Mouse (Mus musculus): ENCODE measurements around the gene Dynll1.

The Dynll1 gene

DNA sequence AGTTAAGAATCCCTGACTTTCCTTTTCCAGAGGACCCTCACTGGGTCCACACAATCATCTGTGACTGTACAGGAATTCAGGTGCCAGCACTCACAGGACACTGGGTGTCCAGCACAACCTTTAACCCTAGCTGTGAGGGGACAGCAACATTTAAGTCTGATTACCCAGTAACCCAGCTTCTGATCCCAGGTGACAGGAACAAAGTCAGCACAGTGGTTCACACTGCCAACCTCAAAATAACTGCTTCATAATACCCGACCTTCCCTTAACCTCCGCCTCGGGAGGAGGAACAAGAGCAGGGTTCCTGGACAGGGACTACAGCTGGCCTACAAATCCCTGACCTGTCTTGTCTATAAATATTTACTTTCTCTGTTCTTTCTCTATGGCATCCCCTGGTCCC lies 32.5 kb downstream of the Dynll1 start:
- in situ Hi-C loops (cut with MboI, MseI), result no loop called here

DNA sequence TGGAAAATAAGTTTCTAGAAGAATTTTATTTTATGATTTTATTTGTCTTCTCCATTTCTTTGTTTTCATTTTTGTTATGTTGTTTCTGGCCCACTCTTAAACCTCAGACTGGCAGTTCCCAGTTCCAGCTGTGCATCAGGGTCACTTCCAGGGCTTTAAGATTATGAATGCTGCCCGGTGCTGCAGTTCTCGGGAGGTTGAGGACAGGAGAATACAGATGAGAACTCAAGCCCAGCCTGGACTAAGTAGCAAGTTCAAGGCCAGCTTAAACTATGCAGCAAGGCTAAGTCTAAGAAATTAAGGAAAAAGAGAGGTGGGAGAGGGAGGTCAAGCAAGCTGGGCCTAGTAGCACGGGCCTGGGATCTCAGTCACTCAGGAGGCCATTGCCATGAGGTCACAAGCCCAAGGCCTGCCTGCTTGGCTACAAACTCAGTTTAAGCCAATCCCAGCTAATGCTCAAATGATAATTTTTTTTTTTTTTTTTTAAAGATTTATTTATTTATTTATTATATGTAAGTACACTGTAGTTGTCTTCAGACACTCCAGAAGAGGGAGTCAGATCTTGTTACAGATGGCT lies 33.2 kb downstream of the Dynll1 start:
- in situ Hi-C loops (cut with MboI, MseI), result no loop called here

GRCm38 (mm10) chr5:115266787-115267468 lies 33.9 kb downstream of the Dynll1 start:
- in situ Hi-C loops (cut with MboI, MseI), result no loop called here

DNA sequence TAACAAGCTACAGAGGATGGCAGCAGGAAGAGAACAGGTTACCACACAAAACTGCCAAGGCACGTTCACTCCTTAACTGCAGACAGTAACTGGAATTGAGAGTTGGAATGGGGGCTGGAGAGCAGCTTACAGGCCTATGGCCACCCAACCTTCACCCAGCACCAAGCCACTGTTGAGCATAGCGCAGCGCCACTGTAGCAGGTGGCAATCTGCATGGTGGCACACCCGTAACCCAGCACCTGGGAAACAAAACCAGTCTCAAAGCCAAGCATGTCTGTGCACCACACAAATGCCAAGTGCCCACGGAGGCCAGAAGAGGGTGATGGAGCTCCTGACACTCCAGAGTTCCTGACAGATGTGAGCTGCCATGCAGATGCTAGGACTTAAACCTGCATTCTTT lies 34.5 kb downstream of the Dynll1 start:
- in situ Hi-C loops (cut with MboI, MseI), result no loop called here

DNA sequence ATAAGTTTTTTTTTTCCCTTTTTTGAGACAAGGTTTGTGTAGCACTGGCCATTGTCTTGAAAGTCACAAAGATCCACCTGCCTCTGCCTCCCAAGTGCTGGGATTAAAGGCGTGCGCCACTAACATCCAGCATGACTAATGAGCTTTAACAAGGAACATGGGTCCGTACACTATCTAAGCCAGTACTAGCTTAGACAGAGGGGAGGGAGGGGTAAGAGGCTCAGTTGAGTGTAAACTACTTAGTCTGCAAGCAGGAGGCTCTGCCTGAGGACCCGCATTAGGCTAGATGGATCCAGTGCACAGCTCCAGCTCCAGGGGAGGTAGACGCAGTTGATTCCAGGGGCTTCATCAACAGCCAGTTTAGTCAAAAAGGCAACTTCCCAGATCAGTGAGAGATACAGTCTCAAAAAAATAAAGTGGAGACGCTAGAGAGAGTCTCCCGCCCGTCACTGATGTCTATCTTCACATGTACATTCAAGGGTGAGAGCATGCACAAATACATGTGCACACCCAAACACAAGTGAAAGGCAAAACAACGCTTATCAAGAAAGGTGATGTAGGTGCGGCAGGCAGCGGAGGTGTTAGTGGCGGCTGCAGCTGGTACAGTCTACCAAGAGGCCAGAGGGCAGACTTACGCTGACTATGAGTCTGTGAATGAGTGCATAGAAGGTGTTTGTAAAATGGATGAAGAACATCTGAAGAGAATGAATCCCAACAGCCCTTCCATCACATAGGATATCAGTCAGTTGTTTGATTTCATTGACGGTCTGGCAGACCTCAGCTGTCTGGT lies 38.1 kb downstream of the Dynll1 start:
- in situ Hi-C loops (cut with MboI, MseI), result no loop called here

GRCm38 (mm10) chr5:115261880-115262279 lies 38.9 kb downstream of the Dynll1 start:
- in situ Hi-C loops (cut with MboI, MseI), result no loop called here

- in situ Hi-C loops (cut with MboI, MseI), result no loop called here
Measured at GRCm38 (mm10) chr5:115261141-115261540, 39.7 kb downstream of the Dynll1 start.

DNA sequence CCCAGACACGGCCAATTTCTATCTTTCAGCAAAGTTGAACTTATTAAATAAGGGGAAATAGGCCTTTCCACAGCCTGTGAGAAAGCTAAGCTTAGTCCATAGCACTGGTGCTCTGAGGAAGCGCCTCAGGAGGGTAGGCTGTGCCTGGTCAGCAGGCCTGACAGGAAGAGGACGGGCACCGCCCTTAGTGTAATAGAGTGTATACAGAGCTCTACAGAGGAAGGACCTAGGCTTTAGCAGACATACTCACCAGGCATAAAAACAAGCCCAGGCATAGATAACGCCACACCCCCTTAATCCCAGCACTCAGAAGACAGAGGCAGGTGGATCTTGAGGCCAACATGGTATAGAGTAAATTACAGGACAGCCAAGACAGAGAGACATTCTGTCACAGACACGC lies 40.4 kb downstream of the Dynll1 start:
- in situ Hi-C loops (cut with MboI, MseI), result no loop called here

DNA sequence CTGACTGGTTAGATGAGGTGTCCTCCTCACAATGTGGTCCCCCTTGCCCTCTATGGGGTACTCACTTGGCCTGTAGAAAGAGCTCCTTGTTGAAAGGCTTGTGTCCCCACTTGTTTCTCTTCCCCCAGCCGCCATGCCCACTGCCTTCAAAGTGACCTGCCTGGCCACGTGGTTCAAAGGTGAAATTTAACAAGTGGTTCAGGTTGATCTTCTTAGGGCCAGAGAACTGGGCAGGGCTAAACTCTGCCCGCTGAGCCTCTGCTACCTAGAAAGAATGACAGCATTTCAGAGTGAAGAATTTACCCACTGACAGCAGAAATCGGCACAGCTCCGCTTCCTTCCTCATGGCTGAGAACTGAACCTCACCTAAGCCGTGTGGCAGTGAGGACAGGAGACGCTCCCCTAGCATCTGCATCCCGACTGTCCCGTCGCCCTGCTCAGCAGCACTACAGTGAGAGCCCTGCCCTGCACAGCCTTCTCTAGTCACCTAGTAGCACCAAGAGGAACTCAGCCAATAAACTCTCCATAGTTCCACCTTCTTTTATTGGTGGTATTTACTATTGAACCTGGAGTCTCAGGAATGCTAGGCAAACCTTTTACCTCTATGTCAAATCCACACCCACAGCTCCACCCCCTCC lies 43.8 kb downstream of the Dynll1 start:
- in situ Hi-C loops (cut with MboI, MseI), result no loop called here

DNA sequence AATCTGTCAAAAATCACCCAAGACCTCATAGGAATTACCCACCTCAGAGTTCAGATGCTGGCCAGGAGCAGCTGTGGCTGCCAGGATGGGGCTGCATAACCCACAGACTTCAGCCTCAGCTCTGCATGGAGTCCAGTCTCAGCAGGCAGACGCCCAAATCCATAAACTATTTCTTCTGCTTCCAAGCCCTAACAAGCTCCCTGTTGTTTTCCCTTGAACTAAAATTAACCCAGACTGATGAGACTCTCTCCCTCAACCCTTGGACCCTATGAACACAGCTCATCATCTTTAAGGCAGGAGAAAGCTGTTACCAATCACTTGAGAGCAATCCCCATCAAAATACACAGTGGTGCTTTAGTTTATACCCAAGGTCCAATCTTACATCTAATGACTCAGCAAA lies 45.3 kb downstream of the Dynll1 start:
- in situ Hi-C loops (cut with MboI, MseI), result no loop called here

Measured in T-helper 1 cell (primary cell).